Mouse (Mus musculus) adrenal gland, adult 8-10 months (tissue): ENCODE data around the gene Adrm1. TPM values are rescaled to one million over a fixed set of nuclear protein-coding genes. Genes with fewer than 3 reads are reported as not detected.

Source experiments
- DNase-seq: peaks from one replicate; pipeline ENCODE4 v3.0.0; 2022
- total RNA-seq, 4 experiments: library from RNA; stranded (reverse); gene quantifications; 2 replicates each; pipeline ENCODE4 v1.2.4; 2022

Gene Adrm1
- total RNA-seq, 4 experiments from 2014 or later = 158 to 178 (median 163) TPM

DNA sequence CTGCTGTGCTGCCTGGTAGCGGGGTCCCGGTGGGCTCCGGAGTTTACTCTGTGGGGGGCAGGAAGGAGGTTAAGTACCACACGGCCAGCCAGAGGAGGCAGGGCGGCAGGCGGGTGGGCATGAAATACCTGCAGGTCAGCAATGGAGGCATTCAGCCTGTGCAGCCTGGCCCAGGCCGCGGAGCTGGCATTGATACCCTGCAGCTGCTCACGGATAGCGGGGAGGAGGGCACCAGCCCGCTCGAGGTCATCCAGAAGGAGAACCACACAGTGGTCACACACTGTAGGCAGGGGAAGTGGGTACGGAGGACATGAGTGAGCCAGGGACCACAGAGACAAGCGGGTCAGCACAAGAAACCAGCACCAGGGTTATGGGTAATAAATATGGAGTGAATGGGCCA lies 14.4 kb downstream of the Adrm1 start:
- DNase-seq = no peak

DNA sequence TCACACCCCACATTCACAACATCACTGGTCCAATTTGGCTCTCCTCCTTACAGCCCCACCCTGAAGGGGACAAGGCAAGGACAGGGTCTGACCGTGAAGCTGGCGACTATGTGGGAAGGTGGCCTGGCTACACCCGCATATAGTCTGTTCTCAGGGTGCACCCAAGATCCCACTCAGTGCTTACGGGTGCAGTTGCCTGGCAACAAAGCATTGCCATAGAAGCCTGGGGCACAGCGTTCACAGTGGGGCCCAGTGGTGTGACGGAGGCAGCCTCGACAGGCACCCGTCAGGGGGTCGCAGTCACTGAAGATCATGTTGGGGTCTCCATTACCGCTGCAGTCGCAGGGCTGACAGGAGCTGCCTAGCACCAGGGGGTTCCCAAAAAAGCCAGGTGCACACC lies 16.1 kb downstream of the Adrm1 start:
- no peak for DNase-seq

- no peak for DNase-seq
These were observed 25.5 kb downstream of the Adrm1 start for GRCm38 (mm10) chr2:180196610-180197322.

DNA sequence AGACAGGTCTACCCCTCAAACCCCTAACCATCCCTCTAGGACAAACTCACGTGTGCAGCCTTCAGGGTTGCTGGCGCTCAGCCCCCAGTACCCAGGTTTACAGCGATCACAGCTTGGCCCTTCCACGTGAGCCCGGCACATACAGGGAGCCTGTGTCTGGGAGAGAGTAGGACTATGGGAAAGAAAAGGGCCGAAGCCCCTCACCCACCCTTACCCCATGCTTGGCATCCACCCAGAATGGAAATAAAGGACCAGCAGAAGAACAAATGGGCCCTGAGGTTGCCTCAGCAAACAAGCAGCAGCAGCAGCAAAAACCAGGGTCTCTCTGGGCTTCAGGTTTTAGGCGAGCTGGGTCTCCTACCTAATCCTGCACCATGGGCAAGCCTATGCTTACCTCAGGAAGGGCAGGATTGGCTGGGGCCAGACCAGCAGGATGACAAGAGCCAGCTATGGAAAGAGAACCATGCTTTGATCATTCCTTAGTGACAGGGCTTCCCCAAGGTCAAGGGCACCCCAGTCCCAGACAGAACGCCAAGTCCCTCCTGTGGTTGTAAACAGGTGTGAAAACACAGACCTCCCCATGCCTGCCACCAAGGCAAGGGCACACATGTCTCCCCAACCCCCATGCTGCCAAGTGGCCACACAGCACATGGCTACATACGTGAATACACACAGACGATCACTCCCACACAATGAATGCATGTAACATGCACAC lies 26.2 kb downstream of the Adrm1 start:
- DNase-seq = no peak

DNA sequence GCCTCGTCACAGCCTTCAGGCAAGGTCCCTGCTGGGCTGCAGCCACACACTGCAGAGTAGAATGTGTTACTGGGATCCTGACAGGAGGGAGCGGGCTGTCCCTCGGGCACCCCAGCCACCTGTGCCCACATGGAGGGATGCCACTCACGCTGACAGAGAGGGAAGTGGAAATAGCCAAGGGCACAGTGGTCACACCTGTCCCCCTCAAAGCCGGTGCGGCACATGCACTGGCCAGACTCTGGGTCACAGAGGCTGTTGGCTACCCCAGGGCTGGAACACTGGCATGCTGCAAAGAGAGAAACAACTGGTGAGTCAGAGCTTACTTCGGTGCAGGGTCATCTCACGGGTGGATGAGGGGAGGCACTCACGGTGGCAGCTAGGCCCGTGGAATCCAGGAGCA lies 27.5 kb downstream of the Adrm1 start:
- no peak for DNase-seq

DNA sequence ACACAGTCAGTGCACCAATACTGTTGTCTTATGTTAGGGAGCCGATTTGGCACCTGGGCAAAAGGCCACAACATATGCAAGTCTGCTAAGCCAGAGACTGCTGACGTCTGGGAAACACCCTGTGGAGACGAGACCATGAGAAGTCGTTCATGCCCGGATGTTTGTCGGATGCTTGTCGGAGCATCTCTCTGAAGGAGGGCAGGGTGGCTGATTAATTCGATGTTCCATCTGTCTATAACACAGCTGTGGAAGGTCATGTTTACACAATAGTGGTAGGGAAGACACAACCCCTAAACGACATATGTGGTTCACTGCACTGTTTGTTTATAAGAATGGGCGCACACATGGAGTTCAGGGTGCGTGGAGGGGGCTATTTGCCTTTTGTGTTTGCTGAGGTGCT lies 29.4 kb downstream of the Adrm1 start:
- DNase-seq = no peak

DNA sequence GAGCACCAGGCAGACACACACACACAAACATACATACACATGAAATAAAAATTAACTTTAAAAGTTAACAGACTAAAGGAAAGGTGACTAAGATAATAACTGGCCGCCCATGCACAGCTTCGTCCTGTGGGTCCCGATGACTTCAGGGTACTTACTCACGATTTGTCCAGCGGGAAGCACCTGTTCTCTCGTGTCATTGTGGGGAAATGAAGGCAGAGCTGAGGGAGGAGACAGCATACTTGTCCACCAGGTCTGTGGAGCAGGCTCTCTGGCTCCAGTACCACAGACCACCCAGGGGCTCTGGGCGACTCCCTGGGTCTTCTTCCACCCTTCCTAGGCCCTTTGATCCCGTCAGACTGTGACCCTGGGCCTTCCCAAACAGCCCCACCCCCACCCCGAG lies 30.0 kb downstream of the Adrm1 start:
- no peak for DNase-seq

DNA sequence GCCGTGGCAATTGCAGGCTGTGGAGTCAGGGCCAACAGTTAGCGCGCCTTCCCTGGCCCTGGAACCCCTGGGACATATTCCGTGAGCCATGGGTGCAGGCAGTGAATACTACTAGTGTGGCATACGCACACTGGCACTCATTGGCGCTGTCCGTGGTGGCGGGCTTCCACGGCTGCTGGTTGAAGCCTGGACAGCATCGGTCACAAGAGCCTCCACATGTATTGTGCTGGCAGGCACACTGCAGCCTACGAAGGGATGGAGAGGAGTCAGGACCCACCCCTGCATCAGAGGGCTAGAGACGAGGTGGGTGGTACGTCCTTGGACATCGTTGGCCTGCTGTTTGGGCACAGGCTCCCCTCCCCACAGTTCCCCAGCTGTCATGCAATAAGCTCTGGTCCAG lies 31.0 kb downstream of the Adrm1 start:
- DNase-seq = no peak

- DNase-seq = no peak
These were observed 31.5 kb downstream of the Adrm1 start for GRCm38 (mm10) chr2:180202805-180203204.

DNA sequence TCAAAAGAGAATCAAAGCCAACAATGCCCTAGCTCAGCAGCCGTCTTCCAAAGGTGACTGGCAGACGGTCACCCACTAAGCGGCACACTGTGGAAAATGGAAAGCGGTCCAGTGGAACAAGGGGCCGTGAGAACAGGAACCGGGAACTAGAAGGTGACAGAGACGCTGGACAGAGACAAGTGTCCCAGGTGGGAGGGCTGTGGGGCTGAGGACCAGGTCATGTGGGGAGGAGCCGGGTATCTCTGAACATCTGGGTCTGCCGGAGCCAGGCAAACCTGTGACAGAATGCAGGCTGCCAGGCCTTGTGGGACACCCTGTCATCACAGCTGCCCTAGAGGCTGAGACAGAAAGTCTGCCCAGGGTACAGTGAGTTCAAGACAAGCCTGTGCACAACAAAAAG lies 33.2 kb downstream of the Adrm1 start:
- DNase-seq = no peak

- no peak for DNase-seq
These were observed 34.0 kb downstream of the Adrm1 start for GRCm38 (mm10) chr2:180205083-180205955.

DNA sequence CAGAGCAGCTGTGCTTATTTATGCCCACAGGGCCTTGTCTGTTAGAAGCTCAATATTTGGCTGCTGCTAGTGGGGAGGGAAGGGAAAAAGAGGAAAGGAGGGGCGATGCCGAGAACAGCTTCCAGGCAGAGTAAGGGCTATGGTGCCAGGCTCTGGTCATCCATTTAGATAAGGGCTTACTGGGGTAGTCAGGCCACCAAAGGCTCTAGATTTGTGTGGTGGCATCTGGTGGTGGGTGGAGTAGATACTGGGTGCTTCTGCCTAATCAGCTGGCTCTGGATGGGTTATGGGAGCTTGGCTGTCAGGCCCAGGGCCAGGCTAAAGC lies 34.6 kb downstream of the Adrm1 start:
- DNase-seq = no peak

DNA sequence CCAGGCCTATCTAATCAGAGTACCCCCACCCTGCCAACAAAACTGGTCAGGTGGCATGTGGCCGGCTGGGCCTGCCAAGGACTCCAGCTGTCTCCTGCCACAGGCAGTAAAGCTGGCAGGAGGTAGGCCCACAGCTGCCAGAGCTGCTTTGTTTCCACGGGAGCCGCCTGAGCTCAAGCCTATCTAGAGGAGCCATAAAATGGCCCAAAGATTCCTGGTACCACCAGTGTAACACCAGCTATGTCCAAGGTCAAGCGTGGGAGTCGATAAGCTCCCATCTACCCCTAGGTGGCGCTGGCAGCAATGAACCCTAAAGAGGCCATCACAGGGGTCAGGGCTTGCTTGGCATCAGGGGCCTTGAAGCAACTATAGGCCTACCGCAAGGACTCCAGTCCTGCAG lies 36.6 kb downstream of the Adrm1 start:
- DNase-seq = no peak

DNA sequence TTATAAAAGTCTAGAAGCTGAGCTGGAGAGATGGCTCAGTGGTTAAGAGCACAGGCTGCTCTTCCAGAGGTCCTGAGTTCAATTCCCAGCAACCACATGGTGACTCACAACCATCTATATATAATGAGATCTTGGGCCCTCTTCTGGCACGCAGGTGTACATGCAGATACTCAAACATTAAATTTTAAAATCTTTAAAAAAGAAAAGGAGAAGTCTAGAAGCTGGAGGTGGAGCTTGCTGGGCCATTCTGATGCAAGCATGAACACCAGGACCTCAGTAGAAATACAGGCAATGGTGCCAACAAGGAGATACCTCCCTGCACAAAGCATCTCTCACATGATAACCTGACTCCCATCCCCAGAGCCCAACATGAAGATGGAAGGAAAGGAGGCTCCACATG lies 37.7 kb downstream of the Adrm1 start:
- no peak for DNase-seq

DNA sequence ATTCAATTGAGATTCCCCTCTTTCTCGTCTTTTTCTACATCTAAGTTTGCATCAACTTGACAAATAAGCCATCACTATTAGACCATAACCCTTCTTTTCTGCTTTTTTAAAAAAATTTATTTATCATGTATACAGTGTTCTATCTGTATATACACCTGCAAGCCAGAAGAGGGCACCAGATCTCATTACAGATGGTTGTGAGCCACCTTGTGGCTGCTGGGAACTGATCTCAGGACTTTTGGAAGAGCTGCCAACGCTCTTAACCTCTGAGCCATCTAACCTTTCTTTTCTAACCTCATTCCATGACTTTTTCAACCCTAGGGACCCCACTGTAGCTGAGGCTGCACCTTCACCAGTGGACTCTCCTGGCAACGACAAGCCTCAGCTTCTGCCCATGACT lies 41.0 kb downstream of the Adrm1 start:
- DNase-seq = no peak

- no peak for DNase-seq
These were observed 43.2 kb downstream of the Adrm1 start for GRCm38 (mm10) chr2:180214352-180214978.

- no peak for DNase-seq
These were observed 43.8 kb downstream of the Adrm1 start for GRCm38 (mm10) chr2:180215011-180215461.

GRCm38 (mm10) chr2:180215951-180216350 lies 44.7 kb downstream of the Adrm1 start:
- DNase-seq = peak; percentile 79

GRCm38 (mm10) chr2:180216921-180217320 lies 45.6 kb downstream of the Adrm1 start:
- DNase-seq = no peak

- DNase-seq = peak; percentile 74
These were observed 46.3 kb downstream of the Adrm1 start for GRCm38 (mm10) chr2:180217587-180217986.

DNA sequence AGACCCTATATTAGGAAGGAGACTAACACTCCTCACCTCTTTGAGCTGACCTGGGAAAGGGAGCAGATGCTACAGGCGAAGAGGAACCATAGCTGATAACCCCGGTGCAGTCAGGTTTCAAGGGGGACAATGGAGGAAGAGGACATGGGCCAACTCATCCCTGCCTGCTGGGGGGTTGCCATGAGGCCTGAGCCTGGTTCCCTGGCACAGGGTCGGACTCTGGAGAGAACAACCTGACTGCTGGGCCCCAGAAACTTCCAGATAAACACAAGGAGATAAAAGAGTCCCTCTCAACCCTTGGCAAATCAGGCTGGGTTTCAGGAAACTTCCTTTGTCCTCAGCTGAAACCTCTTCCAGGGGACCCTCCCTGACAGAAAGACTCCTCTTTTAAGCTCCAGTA lies 47.0 kb downstream of the Adrm1 start:
- no peak for DNase-seq

- no peak for DNase-seq
These were observed 47.4 kb downstream of the Adrm1 start for GRCm38 (mm10) chr2:180218677-180219076.
